Mouse (Mus musculus) forebrain, embryonic 15.5 days (tissue): ENCODE results near the gene Rps11. TPM values are rescaled to one million over a fixed set of nuclear protein-coding genes. Genes with fewer than 3 reads are reported as not detected.
"Not testable (repeated sequence)": the region's sequence is repeated elsewhere in the genome, so short reads cannot be mapped to it uniquely, and the experiment has no call there.

Source experiments
- ATAC-seq: fragments of 200-750 bp; cut with Nextera tagmentation; replicated peaks from 2 replicates; pipeline ENCODE4 v1.8.0; 2017; ENCODE audit warnings: mild to moderate bottlenecking, moderate TSS enrichment, moderate library complexity
- H3K27ac ChIP-seq: fragments of 300-500 bp; sonication (generic); replicated peaks from 2 replicates; pipeline ENCODE4 v1.5.1; 2015; ENCODE audit warnings: mild to moderate bottlenecking, inconsistent platforms
- H3K27me3 ChIP-seq: fragments of 300-500 bp; sonication (generic); 2 replicates; pipeline ENCODE4 v1.6.1; 2015; ENCODE audit warnings: inconsistent platforms
- H3K36me3 ChIP-seq: fragments of 300-500 bp; sonication (generic); 2 replicates; pipeline ENCODE4 v1.6.1; 2015; ENCODE audit warnings: mild to moderate bottlenecking, inconsistent platforms
- H3K4me1 ChIP-seq: fragments of 300-500 bp; sonication (generic); 2 replicates; pipeline ENCODE4 v1.6.1; 2015; ENCODE audit warnings: inconsistent platforms
- H3K4me2 ChIP-seq: fragments of 300-500 bp; sonication (generic); replicated peaks from 2 replicates; pipeline ENCODE4 v1.6.1; 2015; ENCODE audit warnings: mild to moderate bottlenecking, inconsistent platforms
- H3K4me3 ChIP-seq: fragments of 300-500 bp; sonication (generic); 2 replicates; pipeline ENCODE4 v1.5.1; 2015; ENCODE audit warnings: mild to moderate bottlenecking, inconsistent platforms
- H3K9ac ChIP-seq: fragments of 300-500 bp; sonication (generic); replicated peaks from 2 replicates; pipeline ENCODE4 v1.6.1; 2015; ENCODE audit warnings: mild to moderate bottlenecking, inconsistent platforms
- H3K9me3 ChIP-seq: fragments of 300-500 bp; sonication (generic); 2 replicates; pipeline ENCODE4 v1.6.1; 2016; ENCODE audit warnings: inconsistent platforms
- WGBS: fragments of 180-500 bp; shearing (Covaris S2); methylation state at CpG from one replicate; pipeline ENCODE4 v1.1.7; 2015; ENCODE audit warnings: mixed read lengths; 5-methylcytosine and 5-hydroxymethylcytosine counted together
- polyA plus RNA-seq: library from polyadenylated mRNA; unstranded; fragments of >200 nt; fragmentation: Nextera tagmentation; extraction: Ambion mirVana; gene quantifications from 2 replicates; pipeline ENCODE4 v1.2.1, GENCODE M21; 2015

Gene Rps11
- polyA plus RNA-seq, 1 experiment from 2014 or later = 982 TPM

GRCm38 (mm10) chr7:45153052-45153451, 28.8 kb upstream of the Rps11 start:
- not testable (repeated sequence) for H3K27me3 ChIP-seq, H3K9me3 ChIP-seq, H3K36me3 ChIP-seq, H3K9ac ChIP-seq, ATAC-seq, H3K27ac ChIP-seq
- 91% methylated on average over 2 of the region's 2 CpGs for WGBS
- H3K4me1 ChIP-seq = peaks cover 21% of the 10 kb centered on the region
- peak overlapping the region; percentile 73; the same call in 1 of the 2 replicates for H3K4me2 ChIP-seq
- 0 out of 2 replicates have a peak overlapping the region, but pooled peaks have one; percentile 79 for H3K4me3 ChIP-seq

GRCm38 (mm10) chr7:45151303-45151702, 27.1 kb upstream of the Rps11 start:
- Histone ChIP-seq H3K27me3 (no peaks in the 10 kb centered on the region), H3K4me3 (no peak overlapping the region), H3K9ac (no peak overlapping the region), H3K36me3 (no peaks in the 10 kb centered on the region), H3K27ac (no peak overlapping the region), H3K4me1 (peaks cover 21% of the 10 kb centered on the region), H3K9me3 (no peaks in the 10 kb centered on the region), H3K4me2 (no peak overlapping the region)
- 38% methylated on average over 11 of the region's 11 CpGs for WGBS
- no peak for ATAC-seq

- Histone ChIP-seq H3K4me1 (peaks cover 21% of the 10 kb centered on the region), H3K27me3 (no peaks in the 10 kb centered on the region), H3K9ac (0 out of 2 replicates have a peak overlapping the region, but pooled peaks have one; percentile 10), H3K4me3 (no peak overlapping the region), H3K4me2 (no peak overlapping the region), H3K27ac (no peak overlapping the region), H3K9me3 (no peaks in the 10 kb centered on the region), H3K36me3 (no peaks in the 10 kb centered on the region)
- no peak for ATAC-seq
- 72% methylated on average over 4 of the region's 4 CpGs for WGBS
These were observed 26.1 kb upstream of the Rps11 start for GRCm38 (mm10) chr7:45150321-45150720.

- no peaks in the 10 kb centered on the region for H3K9me3 ChIP-seq
- H3K4me1 ChIP-seq = peaks cover 15% of the 10 kb centered on the region
- no peaks in the 10 kb centered on the region; the same call in 1 of the 2 replicates for H3K36me3 ChIP-seq
- WGBS = 25% methylated on average over 6 of the region's 6 CpGs
- H3K4me2 ChIP-seq = no peak overlapping the region
- ATAC-seq = no peak
- no peak overlapping the region for H3K4me3 ChIP-seq
- no peaks in the 10 kb centered on the region for H3K27me3 ChIP-seq
- H3K27ac ChIP-seq = no peak overlapping the region
- H3K9ac ChIP-seq = no peak overlapping the region
These were observed 25.3 kb upstream of the Rps11 start for GRCm38 (mm10) chr7:45149545-45149944.

GRCm38 (mm10) chr7:45148534-45149098, 24.4 kb upstream of the Rps11 start:
- H3K4me3 ChIP-seq = no peak overlapping the region
- no peak overlapping the region for H3K27ac ChIP-seq
- WGBS = 67% methylated on average over 4 of the region's 4 CpGs
- H3K27me3 ChIP-seq = no peaks in the 10 kb centered on the region
- H3K9me3 ChIP-seq = no peaks in the 10 kb centered on the region
- H3K9ac ChIP-seq = no peak overlapping the region
- ATAC-seq = no peak
- no peaks in the 10 kb centered on the region; the same call in 1 of the 2 replicates for H3K36me3 ChIP-seq
- peaks cover 13% of the 10 kb centered on the region for H3K4me1 ChIP-seq
- no peak overlapping the region for H3K4me2 ChIP-seq

GRCm38 (mm10) chr7:45147899-45148298, 23.7 kb upstream of the Rps11 start:
- Histone ChIP-seq H3K9me3 (no peaks in the 10 kb centered on the region), H3K36me3 (no peaks in the 10 kb centered on the region; the same call in 1 of the 2 replicates), H3K9ac (no peak overlapping the region), H3K4me1 (peaks cover 9% of the 10 kb centered on the region), H3K4me3 (no peak overlapping the region), H3K27me3 (no peaks in the 10 kb centered on the region), H3K4me2 (no peak overlapping the region), H3K27ac (no peak overlapping the region)
- no peak for ATAC-seq
- WGBS = 93% methylated on average over 11 of the region's 11 CpGs

GRCm38 (mm10) chr7:45147267-45147666, 23.0 kb upstream of the Rps11 start:
- H3K9ac ChIP-seq = no peak overlapping the region
- no peak overlapping the region for H3K27ac ChIP-seq
- no peaks in the 10 kb centered on the region for H3K27me3 ChIP-seq

GRCm38 (mm10) chr7:45145460-45145859, 21.2 kb upstream of the Rps11 start:
- Histone ChIP-seq H3K36me3 (no peaks in the 10 kb centered on the region; the same call in 1 of the 2 replicates), H3K4me1 (no peaks in the 10 kb centered on the region), H3K4me2 (no peak overlapping the region), H3K27me3 (no peaks in the 10 kb centered on the region), H3K9me3 (no peaks in the 10 kb centered on the region), H3K27ac (no peak overlapping the region), H3K4me3 (no peak overlapping the region), H3K9ac (no peak overlapping the region)
- no peak for ATAC-seq
- WGBS = 92% methylated on average over 8 of the region's 8 CpGs

More at GRCm38 (mm10) chr7:45147267-45147666, 23.0 kb upstream of the Rps11 start:
- 90% methylated on average over 11 of the region's 11 CpGs for WGBS
- no peaks in the 10 kb centered on the region for H3K9me3 ChIP-seq
- peaks cover 9% of the 10 kb centered on the region for H3K4me1 ChIP-seq
- H3K4me2 ChIP-seq = no peak overlapping the region
- no peaks in the 10 kb centered on the region; the same call in 1 of the 2 replicates for H3K36me3 ChIP-seq
- no peak for ATAC-seq
- no peak overlapping the region for H3K4me3 ChIP-seq

- ATAC-seq = no peak
- WGBS = 91% methylated on average over 13 of the region's 13 CpGs
- Histone ChIP-seq H3K9me3 (no peaks in the 10 kb centered on the region), H3K4me3 (no peak overlapping the region), H3K36me3 (no peaks in the 10 kb centered on the region; the same call in 1 of the 2 replicates), H3K27ac (no peak overlapping the region), H3K27me3 (no peaks in the 10 kb centered on the region), H3K9ac (no peak overlapping the region), H3K4me1 (no peaks in the 10 kb centered on the region), H3K4me2 (no peak overlapping the region)
These were observed 20.3 kb upstream of the Rps11 start for GRCm38 (mm10) chr7:45144368-45145174.

GRCm38 (mm10) chr7:45141914-45142313, 17.7 kb upstream of the Rps11 start:
- no peaks in the 10 kb centered on the region for H3K4me1 ChIP-seq

GRCm38 (mm10) chr7:45141319-45141718, 17.1 kb upstream of the Rps11 start:
- no peaks in the 10 kb centered on the region; the same call in 1 of the 2 replicates for H3K36me3 ChIP-seq
- peaks cover 2% of the 10 kb centered on the region; the same call in 1 of the 2 replicates for H3K4me1 ChIP-seq
- no peak overlapping the region for H3K4me2 ChIP-seq
- ATAC-seq = no peak
- H3K9me3 ChIP-seq = no peaks in the 10 kb centered on the region
- H3K27ac ChIP-seq = no peak overlapping the region
- H3K27me3 ChIP-seq = no peaks in the 10 kb centered on the region
- H3K4me3 ChIP-seq = no peak overlapping the region
- H3K9ac ChIP-seq = no peak overlapping the region
- WGBS = 92% methylated on average over 3 of the region's 3 CpGs

More at GRCm38 (mm10) chr7:45141914-45142313, 17.7 kb upstream of the Rps11 start:
- Histone ChIP-seq H3K27me3 (no peaks in the 10 kb centered on the region), H3K36me3 (no peaks in the 10 kb centered on the region; the same call in 1 of the 2 replicates), H3K4me2 (no peak overlapping the region), H3K27ac (no peak overlapping the region), H3K9ac (no peak overlapping the region), H3K4me3 (no peak overlapping the region), H3K9me3 (no peaks in the 10 kb centered on the region)
- ATAC-seq = no peak
- 94% methylated on average over 5 of the region's 5 CpGs for WGBS
